Mouse (Mus musculus): ENCODE results near the gene Zbtb7b. TPM values are rescaled to one million over a fixed set of nuclear protein-coding genes. Genes with fewer than 3 reads are reported as not detected.
A peak's percentile ranks its signal among the peaks of the same experiment; 100 is the strongest.
"Not testable (repeated sequence)": the region's sequence is repeated elsewhere in the genome, so short reads cannot be mapped to it uniquely, and the experiment has no call there.

Zbtb7b gene
- polyA plus RNA-seq (2015; fragmentation: Nextera tagmentation; extraction: Ambion mirVana): 2.3 and 3.0 TPM in 2 replicates

- Histone ChIP-seq H3K9ac (peak within 1 kb of the TSS; percentile 63), H3K9me3 (replicated peaks) (no peaks in the 10 kb centered on the region), H3K4me3 (peak within 1 kb of the TSS; percentile 73), H3K27ac (peak within 1 kb of the TSS; percentile 94), H3K4me2 (peak within 1 kb of the TSS; percentile 96), H3K4me1 (replicated peaks) (peaks cover 53% of the 10 kb centered on the region), H3K36me3 (no peaks in the 10 kb centered on the region), H3K27me3 (no peaks in the 10 kb centered on the region)
- ATAC-seq (replicated peaks; ENCODE audit: insufficient number of reproducible peaks, insufficient read depth, low FRiP score, low read depth): peak; percentile 51
- under 1% methylated on average over 39 of the region's 42 CpGs for WGBS
Measured at GRCm38 (mm10) chr3:89394006-89394893, at the start of gene Zbtb7b. Gene Zbtb7b, minus strand, starts transcription at chr3:89394776.

GRCm38 (mm10) chr3:89440691-89441090 lies 46.1 kb upstream of the Zbtb7b start:
- H3K27me3 ChIP-seq: no peaks in the 10 kb centered on the region
- no peak overlapping the region for H3K4me2 ChIP-seq
- no peak overlapping the region for H3K27ac ChIP-seq
- H3K4me1 ChIP-seq (replicated peaks): peaks cover 20% of the 10 kb centered on the region
- no peak overlapping the region for H3K4me3 ChIP-seq
- WGBS: 84% methylated on average over 2 of the region's 2 CpGs
- peaks cover 27% of the 10 kb centered on the region for H3K36me3 ChIP-seq
- no peaks in the 10 kb centered on the region for H3K9me3 ChIP-seq (replicated peaks)
- H3K9ac ChIP-seq: no peak overlapping the region
- no peak for ATAC-seq (replicated peaks; ENCODE audit: insufficient number of reproducible peaks, insufficient read depth, low FRiP score, low read depth)

- peaks cover 25% of the 10 kb centered on the region for H3K36me3 ChIP-seq
- H3K9ac ChIP-seq: peak overlapping the region; percentile 66
- no peaks in the 10 kb centered on the region for H3K27me3 ChIP-seq
- 28% methylated on average over 5 of the region's 5 CpGs for WGBS
- no peaks in the 10 kb centered on the region for H3K9me3 ChIP-seq (replicated peaks)
- peaks cover 28% of the 10 kb centered on the region for H3K4me1 ChIP-seq (replicated peaks)
- 0 out of 2 replicates have a peak, but pooled peaks have one; percentile 33 for ATAC-seq (replicated peaks; ENCODE audit: insufficient number of reproducible peaks, insufficient read depth, low FRiP score, low read depth)
- peak overlapping the region; percentile 60 for H3K4me3 ChIP-seq
- H3K27ac ChIP-seq: peak overlapping the region; percentile 76
- peak overlapping the region; percentile 70 for H3K4me2 ChIP-seq
Measured at GRCm38 (mm10) chr3:89437269-89437668, 42.7 kb upstream of the Zbtb7b start.

- no peaks in the 10 kb centered on the region for H3K27me3 ChIP-seq
- WGBS: 3% methylated on average over 16 of the region's 16 CpGs
- peak; percentile 66 for ATAC-seq (replicated peaks; ENCODE audit: insufficient number of reproducible peaks, insufficient read depth, low FRiP score, low read depth)
Measured at GRCm38 (mm10) chr3:89436176-89437113, 41.9 kb upstream of the Zbtb7b start, which contains the start of gene Pbxip1. Gene Pbxip1, plus strand, starts transcription at chr3:89436706.

GRCm38 (mm10) chr3:89435041-89435440 lies 40.5 kb upstream of the Zbtb7b start:
- Histone ChIP-seq H3K4me3 (no peak overlapping the region), H3K36me3 (peaks cover 25% of the 10 kb centered on the region), H3K4me2 (no peak overlapping the region), H3K9ac (no peak overlapping the region), H3K27ac (no peak overlapping the region), H3K27me3 (no peaks in the 10 kb centered on the region), H3K4me1 (replicated peaks) (peaks cover 41% of the 10 kb centered on the region), H3K9me3 (replicated peaks) (no peaks in the 10 kb centered on the region)
- WGBS: 76% methylated on average over 7 of the region's 7 CpGs
- no peak for ATAC-seq (replicated peaks; ENCODE audit: insufficient number of reproducible peaks, insufficient read depth, low FRiP score, low read depth)

More at GRCm38 (mm10) chr3:89436176-89437113, 41.9 kb upstream of the Zbtb7b start, which contains the start of gene Pbxip1:
- no peaks in the 10 kb centered on the region for H3K9me3 ChIP-seq (replicated peaks)
- peak within 1 kb of the TSS; percentile 70 for H3K4me2 ChIP-seq
- peak within 1 kb of the TSS; percentile 76 for H3K27ac ChIP-seq
- H3K4me3 ChIP-seq: peak within 1 kb of the TSS; percentile 60
- peaks cover 29% of the 10 kb centered on the region for H3K36me3 ChIP-seq
- H3K4me1 ChIP-seq (replicated peaks): peaks cover 35% of the 10 kb centered on the region
- H3K9ac ChIP-seq: peak within 1 kb of the TSS; percentile 66

- H3K4me3 ChIP-seq: no peak overlapping the region
- H3K4me2 ChIP-seq: no peak overlapping the region
- no peak overlapping the region for H3K27ac ChIP-seq
- no peak for ATAC-seq (replicated peaks; ENCODE audit: insufficient number of reproducible peaks, insufficient read depth, low FRiP score, low read depth)
- no peaks in the 10 kb centered on the region for H3K9me3 ChIP-seq (replicated peaks)
- no peak overlapping the region for H3K9ac ChIP-seq
- 77% methylated on average over 11 of the region's 11 CpGs for WGBS
- peaks cover 41% of the 10 kb centered on the region for H3K4me1 ChIP-seq (replicated peaks)
- H3K36me3 ChIP-seq: peaks cover 22% of the 10 kb centered on the region
- H3K27me3 ChIP-seq: no peaks in the 10 kb centered on the region
Measured at GRCm38 (mm10) chr3:89434532-89434931, 40.0 kb upstream of the Zbtb7b start.

GRCm38 (mm10) chr3:89432606-89433005 lies 38.0 kb upstream of the Zbtb7b start:
- Histone ChIP-seq H3K4me1 (replicated peaks) (peaks cover 34% of the 10 kb centered on the region), H3K27ac (no peak overlapping the region), H3K9me3 (replicated peaks) (no peaks in the 10 kb centered on the region), H3K4me2 (no peak overlapping the region), H3K27me3 (no peaks in the 10 kb centered on the region), H3K4me3 (no peak overlapping the region), H3K36me3 (peaks cover 31% of the 10 kb centered on the region), H3K9ac (no peak overlapping the region)
- no peak for ATAC-seq (replicated peaks; ENCODE audit: insufficient number of reproducible peaks, insufficient read depth, low FRiP score, low read depth)
- WGBS: 92% methylated on average over 8 of the region's 8 CpGs

- Histone ChIP-seq H3K4me1 (replicated peaks) (peaks cover 24% of the 10 kb centered on the region), H3K9me3 (replicated peaks) (no peaks in the 10 kb centered on the region), H3K27ac (peak within 1 kb of the TSS; percentile 90), H3K9ac (peak within 1 kb of the TSS; percentile 93), H3K27me3 (no peaks in the 10 kb centered on the region), H3K4me3 (peak within 1 kb of the TSS; percentile 92), H3K4me2 (peak within 1 kb of the TSS; percentile 85), H3K36me3 (peaks cover 46% of the 10 kb centered on the region)
- 2% methylated on average over 68 of the region's 68 CpGs for WGBS
- ATAC-seq (replicated peaks; ENCODE audit: insufficient number of reproducible peaks, insufficient read depth, low FRiP score, low read depth): peak; percentile 96
Measured at GRCm38 (mm10) chr3:89430171-89431159, 35.9 kb upstream of the Zbtb7b start, which contains the start of gene Pygo2. Gene Pygo2, plus strand, starts transcription at chr3:89430214.

GRCm38 (mm10) chr3:89429021-89429420 lies 34.4 kb upstream of the Zbtb7b start:
- peaks cover 23% of the 10 kb centered on the region for H3K4me1 ChIP-seq (replicated peaks)
- WGBS: 89% methylated on average over 7 of the region's 7 CpGs
- H3K36me3 ChIP-seq: peaks cover 58% of the 10 kb centered on the region

GRCm38 (mm10) chr3:89425876-89426275 lies 31.3 kb upstream of the Zbtb7b start:
- peaks cover 43% of the 10 kb centered on the region for H3K36me3 ChIP-seq
- H3K4me1 ChIP-seq (replicated peaks): peaks cover 35% of the 10 kb centered on the region
- H3K4me3 ChIP-seq: no peak overlapping the region
- H3K27ac ChIP-seq: no peak overlapping the region
- H3K4me2 ChIP-seq: no peak overlapping the region
- no peaks in the 10 kb centered on the region for H3K27me3 ChIP-seq
- WGBS: 84% methylated on average over 4 of the region's 4 CpGs
- H3K9me3 ChIP-seq (replicated peaks): no peaks in the 10 kb centered on the region
- ATAC-seq (replicated peaks; ENCODE audit: insufficient number of reproducible peaks, insufficient read depth, low FRiP score, low read depth): no peak
- H3K9ac ChIP-seq: no peak overlapping the region

More at GRCm38 (mm10) chr3:89429021-89429420, 34.4 kb upstream of the Zbtb7b start:
- H3K9ac ChIP-seq; H3K4me3 ChIP-seq; H3K4me2 ChIP-seq; H3K27ac ChIP-seq; H3K27me3 ChIP-seq; ATAC-seq (replicated peaks; ENCODE audit: insufficient number of reproducible peaks, insufficient read depth, low FRiP score, low read depth); H3K9me3 ChIP-seq (replicated peaks): not testable (repeated sequence)

Data from heart, embryonic 15.5 days (tissue).